Mouse (Mus musculus) lung, postnatal 10 days (tissue): Measurements from ENCODE around the gene Zdhhc20.
A peak's percentile ranks its signal among the peaks of the same experiment; 100 is the strongest.

Experiments
- DNase-seq: peaks from one replicate; pipeline ENCODE4 v3.0.0; 2021

Gene Zdhhc20

GRCm38 (mm10) chr14:57820839-57821238 is 69.2 kb downstream of the Zdhhc20 start:
- DNase-seq = no peak

GRCm38 (mm10) chr14:57811844-57812243 is 78.2 kb downstream of the Zdhhc20 start:
- no peak for DNase-seq

- no peak for DNase-seq
Observed at GRCm38 (mm10) chr14:57810886-57811285, 79.2 kb downstream of the Zdhhc20 start.

- peak; percentile 58 for DNase-seq
Observed at GRCm38 (mm10) chr14:57808558-57808957, 81.5 kb downstream of the Zdhhc20 start.

- no peak for DNase-seq
Observed at GRCm38 (mm10) chr14:57803731-57804130, 86.3 kb downstream of the Zdhhc20 start.

GRCm38 (mm10) chr14:57797991-57798931 is 91.8 kb downstream of the Zdhhc20 start, which contains the start of gene Sap18:
Sap18 (plus strand) TSS chr14:57798180.
- peak; percentile 99 for DNase-seq

GRCm38 (mm10) chr14:57797551-57797950 is 92.5 kb downstream of the Zdhhc20 start:
- peak; percentile 9 for DNase-seq

- no peak for DNase-seq
Observed at GRCm38 (mm10) chr14:57791171-57791570, 98.9 kb downstream of the Zdhhc20 start.

GRCm38 (mm10) chr14:57789759-57790158 is 100.3 kb downstream of the Zdhhc20 start:
- no peak for DNase-seq

- DNase-seq = no peak
Observed at GRCm38 (mm10) chr14:57789311-57789710, 100.8 kb downstream of the Zdhhc20 start.

GRCm38 (mm10) chr14:57787406-57787805 is 102.7 kb downstream of the Zdhhc20 start:
- DNase-seq = peak; percentile 21
